Mouse (Mus musculus): ENCODE measurements around the gene Foxp1. TPM values are rescaled to one million over a fixed set of nuclear protein-coding genes. Genes with fewer than 3 reads are reported as not detected.

Foxp1 gene
- polyA plus RNA-seq, 1 experiment: 68.1 TPM

DNA sequence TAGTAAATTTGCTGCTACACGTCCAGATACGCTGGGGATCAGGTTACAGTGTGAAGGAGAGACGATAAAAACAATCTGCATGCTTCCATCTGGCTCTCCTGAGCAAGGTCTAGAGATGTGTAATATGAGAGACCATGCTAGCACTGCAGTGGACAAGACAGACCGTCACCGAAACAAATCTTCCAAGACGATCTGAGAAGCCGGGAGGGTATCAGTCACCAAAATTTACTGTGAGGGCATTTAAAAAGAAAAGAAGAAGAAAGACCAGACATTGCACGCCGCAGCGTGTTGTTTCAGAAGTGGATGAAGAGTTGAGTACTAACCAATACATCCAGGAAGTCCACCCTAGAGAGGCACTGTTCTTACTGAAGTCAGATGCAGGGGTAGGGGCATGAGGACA is 39.0 kb downstream of the Foxp1 start:
- no peak for TF ChIP-seq POLR2A (IDR thresholded peaks at IDR 0.05; ENCODE audit: borderline replicate concordance, extremely low read depth, insufficient read depth, insufficient read length, poor library complexity, severe bottlenecking)
- no peak for DNase-seq (ENCODE audit: low read depth)

GRCm38 (mm10) chr6:99481568-99481967 is 41.0 kb downstream of the Foxp1 start:
- no peak for DNase-seq (ENCODE audit: low read depth)
- TF ChIP-seq POLR2A (IDR thresholded peaks at IDR 0.05; ENCODE audit: borderline replicate concordance, extremely low read depth, insufficient read depth, insufficient read length, poor library complexity, severe bottlenecking) (no peak), CTCF (IDR thresholded peaks at IDR 0.05; ENCODE audit: borderline replicate concordance, extremely low read depth, insufficient read depth, insufficient read length) (no peak)

DNA sequence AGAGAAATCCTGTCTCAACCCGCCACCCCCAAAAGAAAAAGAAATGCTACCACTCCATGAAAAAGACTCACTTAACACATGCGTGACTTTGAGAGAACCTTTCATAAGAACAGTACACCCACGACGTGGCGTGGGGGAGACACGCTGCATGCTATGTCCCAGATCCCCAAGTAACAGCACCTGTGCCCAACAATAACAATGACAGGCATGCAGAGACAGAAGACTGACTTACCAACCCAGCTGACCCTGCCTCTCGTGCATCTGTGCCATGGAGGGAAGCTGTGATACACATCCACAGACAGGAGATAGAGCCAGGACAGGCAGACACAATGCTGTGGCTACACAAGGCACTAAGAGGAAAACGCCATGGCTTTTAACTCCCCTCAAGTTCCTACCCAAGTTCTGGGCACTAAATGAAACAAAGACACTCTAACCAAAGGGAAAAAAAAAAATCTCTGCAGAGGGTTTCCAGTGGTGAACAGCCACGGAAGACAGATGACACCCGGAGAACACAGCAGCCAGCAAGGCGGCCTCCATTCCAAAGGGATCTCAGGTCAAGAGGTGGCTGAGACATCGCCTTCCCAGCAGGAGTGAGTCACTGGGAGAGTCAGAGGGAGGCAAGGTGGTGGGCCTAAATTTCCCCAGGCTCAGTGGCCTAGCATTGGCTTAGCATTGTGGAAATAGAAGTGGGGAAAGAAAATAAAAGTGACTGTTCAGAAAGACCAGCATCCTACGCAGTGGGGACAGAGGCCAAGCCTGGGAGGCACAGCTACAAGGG is 43.5 kb downstream of the Foxp1 start:
- no peak for TF ChIP-seq CTCF (IDR thresholded peaks at IDR 0.05; ENCODE audit: borderline replicate concordance, extremely low read depth, insufficient read depth, insufficient read length)
- TF ChIP-seq POLR2A (IDR thresholded peaks at IDR 0.05; ENCODE audit: borderline replicate concordance, extremely low read depth, insufficient read depth, insufficient read length, poor library complexity, severe bottlenecking): no peak

DNA sequence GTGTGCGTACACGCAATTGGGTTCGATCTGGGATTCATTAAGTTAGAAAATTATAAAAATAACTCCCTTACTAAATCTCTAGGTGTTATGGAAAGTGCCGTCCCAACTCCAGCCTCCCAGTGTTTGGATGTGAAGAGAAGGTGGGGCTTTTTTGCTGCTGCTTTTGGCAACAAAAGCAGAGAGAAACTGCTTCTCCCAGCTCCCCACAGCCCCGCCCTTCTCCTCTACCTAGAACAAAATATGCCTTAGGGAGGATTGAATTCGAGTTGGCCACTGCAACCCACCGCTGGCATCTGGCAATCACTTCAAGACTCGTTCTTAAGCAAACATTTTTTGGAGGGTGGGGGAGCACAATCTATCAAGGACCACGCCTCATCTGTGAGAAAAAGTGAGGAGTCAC is 47.5 kb downstream of the Foxp1 start:
- no peak for DNase-seq (ENCODE audit: low read depth)
- TF ChIP-seq CTCF (IDR thresholded peaks at IDR 0.05; ENCODE audit: borderline replicate concordance, extremely low read depth, insufficient read depth, insufficient read length) (no peak), POLR2A (IDR thresholded peaks at IDR 0.05; ENCODE audit: borderline replicate concordance, extremely low read depth, insufficient read depth, insufficient read length, poor library complexity, severe bottlenecking) (no peak)

More for the DNA sequence above, 43.5 kb downstream of the Foxp1 start:
- no peak for DNase-seq (ENCODE audit: low read depth)

DNA sequence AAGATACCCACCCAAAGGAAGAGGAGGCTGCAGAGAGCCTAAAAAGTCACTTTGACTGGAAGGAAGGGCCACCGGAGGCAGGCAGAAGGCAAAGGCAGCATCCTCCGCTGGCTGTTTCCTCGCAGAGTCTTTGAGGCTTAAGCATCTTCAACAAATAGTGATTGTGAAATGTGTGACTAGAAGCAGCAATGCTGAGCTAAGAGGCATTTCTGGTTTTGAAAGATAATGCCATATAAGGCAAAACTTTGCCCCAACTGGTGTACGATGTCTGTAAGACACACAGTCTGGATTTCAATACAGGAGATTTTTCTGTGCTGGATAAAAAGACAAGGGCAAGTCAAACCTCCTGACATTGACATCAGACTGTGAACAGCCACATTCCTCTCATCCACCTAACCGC is 51.6 kb downstream of the Foxp1 start:
- no peak for TF ChIP-seq CTCF (IDR thresholded peaks at IDR 0.05; ENCODE audit: borderline replicate concordance, extremely low read depth, insufficient read depth, insufficient read length)
- no peak for TF ChIP-seq POLR2A (IDR thresholded peaks at IDR 0.05; ENCODE audit: borderline replicate concordance, extremely low read depth, insufficient read depth, insufficient read length, poor library complexity, severe bottlenecking)

GRCm38 (mm10) chr6:99469134-99469834 is 53.2 kb downstream of the Foxp1 start:
- TF ChIP-seq POLR2A (IDR thresholded peaks at IDR 0.05; ENCODE audit: borderline replicate concordance, extremely low read depth, insufficient read depth, insufficient read length, poor library complexity, severe bottlenecking): no peak
- TF ChIP-seq CTCF (IDR thresholded peaks at IDR 0.05; ENCODE audit: borderline replicate concordance, extremely low read depth, insufficient read depth, insufficient read length): no peak

More for the DNA sequence above, 51.6 kb downstream of the Foxp1 start:
- no peak for DNase-seq (ENCODE audit: low read depth)

DNA sequence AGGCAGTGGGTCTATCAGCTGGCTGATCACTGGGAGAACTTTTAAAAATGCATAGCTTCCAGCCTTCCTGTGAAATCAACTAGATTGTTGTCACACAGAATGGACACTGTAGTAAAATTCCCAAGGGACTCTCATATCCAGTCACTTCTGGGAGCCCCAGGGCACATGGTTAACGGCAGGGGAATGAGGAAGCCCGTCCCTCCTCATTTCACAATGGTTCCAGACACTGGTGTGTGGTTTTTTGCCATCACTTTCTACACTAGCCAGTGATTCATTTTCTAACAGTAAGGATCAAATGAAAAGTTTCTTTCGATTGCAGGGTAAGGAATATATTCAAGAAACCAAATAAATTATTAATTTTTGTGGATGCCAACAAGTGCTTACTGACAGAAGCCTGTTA is 54.7 kb downstream of the Foxp1 start:
- TF ChIP-seq POLR2A (IDR thresholded peaks at IDR 0.05; ENCODE audit: borderline replicate concordance, extremely low read depth, insufficient read depth, insufficient read length, poor library complexity, severe bottlenecking): no peak
- TF ChIP-seq CTCF (IDR thresholded peaks at IDR 0.05; ENCODE audit: borderline replicate concordance, extremely low read depth, insufficient read depth, insufficient read length): no peak
- DNase-seq (ENCODE audit: low read depth): no peak

More at GRCm38 (mm10) chr6:99469134-99469834, 53.2 kb downstream of the Foxp1 start:
- no peak for DNase-seq (ENCODE audit: low read depth)

DNA sequence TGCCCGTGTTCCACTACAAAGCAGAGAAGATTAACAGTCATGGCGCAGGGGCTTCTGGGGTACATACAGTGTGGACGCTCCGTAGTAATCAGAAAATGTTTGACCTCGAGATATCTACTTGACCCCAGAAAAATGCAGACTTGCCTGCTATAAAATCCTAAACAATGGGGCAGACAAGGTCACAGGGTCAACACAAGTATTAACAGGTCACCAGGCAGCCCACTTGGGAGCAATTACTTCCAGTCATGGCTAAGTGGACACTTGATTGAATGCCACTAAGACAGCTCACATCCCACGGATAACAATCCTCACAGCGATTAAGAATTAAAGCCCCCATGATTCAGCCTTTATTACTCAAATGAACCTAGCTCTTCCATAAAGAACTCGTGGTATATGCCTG is 55.4 kb downstream of the Foxp1 start:
- no peak for DNase-seq (ENCODE audit: low read depth)
- no peak for TF ChIP-seq POLR2A (IDR thresholded peaks at IDR 0.05; ENCODE audit: borderline replicate concordance, extremely low read depth, insufficient read depth, insufficient read length, poor library complexity, severe bottlenecking)

DNA sequence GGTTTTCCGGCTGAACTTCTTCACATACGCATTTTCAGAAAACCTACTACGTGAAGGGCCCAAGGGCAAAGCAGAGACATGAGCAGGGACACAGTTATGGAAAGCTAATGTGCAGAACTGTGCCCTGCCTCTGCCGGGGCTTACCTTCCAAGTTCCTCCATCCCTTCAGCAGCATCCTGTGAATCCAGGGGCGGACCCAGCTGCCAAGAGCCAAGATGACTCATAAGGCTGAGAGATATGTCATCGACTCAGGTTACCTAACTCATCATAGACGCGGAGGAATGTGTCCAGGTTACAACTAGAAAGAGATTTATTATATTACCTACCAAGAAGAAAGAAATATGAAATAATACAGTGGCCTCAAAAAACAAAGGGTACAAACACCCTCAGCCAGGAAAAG is 56.2 kb downstream of the Foxp1 start:
- DNase-seq (ENCODE audit: low read depth): no peak
- TF ChIP-seq POLR2A (IDR thresholded peaks at IDR 0.05; ENCODE audit: borderline replicate concordance, extremely low read depth, insufficient read depth, insufficient read length, poor library complexity, severe bottlenecking) (no peak), CTCF (IDR thresholded peaks at IDR 0.05; ENCODE audit: borderline replicate concordance, extremely low read depth, insufficient read depth, insufficient read length) (no peak)

- DNase-seq (ENCODE audit: low read depth): peak; percentile 82
Measured at GRCm38 (mm10) chr6:99464449-99464848, 58.1 kb downstream of the Foxp1 start.

DNA sequence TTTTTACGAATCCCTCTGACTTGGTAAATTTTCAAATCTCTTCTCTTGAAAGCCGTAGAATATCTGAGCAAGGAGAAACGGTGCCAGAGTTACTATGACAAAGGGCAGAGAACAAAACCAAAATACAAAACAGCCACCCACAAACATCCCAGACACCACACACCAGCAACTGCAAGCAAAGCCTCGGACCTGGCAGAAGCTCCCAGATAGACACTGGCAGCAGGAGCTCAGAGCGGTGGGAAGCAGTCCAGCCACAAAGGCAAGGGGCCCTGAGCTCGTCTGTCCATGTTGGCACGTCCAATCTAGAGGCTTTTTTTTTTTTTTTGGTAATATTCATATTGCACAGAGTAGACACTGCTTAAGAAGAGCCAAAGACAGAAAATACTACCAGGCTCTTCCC is 58.6 kb downstream of the Foxp1 start:
- no peak for TF ChIP-seq POLR2A (IDR thresholded peaks at IDR 0.05; ENCODE audit: borderline replicate concordance, extremely low read depth, insufficient read depth, insufficient read length, poor library complexity, severe bottlenecking)
- TF ChIP-seq CTCF (IDR thresholded peaks at IDR 0.05; ENCODE audit: borderline replicate concordance, extremely low read depth, insufficient read depth, insufficient read length): no peak
- peak; percentile 56 for DNase-seq (ENCODE audit: low read depth)

More at GRCm38 (mm10) chr6:99464449-99464848, 58.1 kb downstream of the Foxp1 start:
- TF ChIP-seq POLR2A (IDR thresholded peaks at IDR 0.05; ENCODE audit: borderline replicate concordance, extremely low read depth, insufficient read depth, insufficient read length, poor library complexity, severe bottlenecking) (no peak), CTCF (IDR thresholded peaks at IDR 0.05; ENCODE audit: borderline replicate concordance, extremely low read depth, insufficient read depth, insufficient read length) (no peak)

GRCm38 (mm10) chr6:99458775-99459174 is 63.7 kb downstream of the Foxp1 start:
- no peak for DNase-seq (ENCODE audit: low read depth)
- TF ChIP-seq POLR2A (IDR thresholded peaks at IDR 0.05; ENCODE audit: borderline replicate concordance, extremely low read depth, insufficient read depth, insufficient read length, poor library complexity, severe bottlenecking): no peak
- TF ChIP-seq CTCF (IDR thresholded peaks at IDR 0.05; ENCODE audit: borderline replicate concordance, extremely low read depth, insufficient read depth, insufficient read length): no peak

Measured in brain, embryonic 14.5 days (tissue).